Mouse (Mus musculus) small intestine, adult 2 months (tissue): Measurements from ENCODE around the gene Ankrd28.

Experiments
- CTCF ChIP-seq: fragments of 200-500 bp; IDR thresholded peaks from 2 replicates; pipeline ENCODE4 v1.5.1; 2012; ENCODE audit warnings: low read depth, mild to moderate bottlenecking, control low read depth, inconsistent platforms, low read length, moderate library complexity, mixed read lengths; ENCODE audit not compliant: insufficient replicate concordance, insufficient read length; ENCODE audit errors: extremely low read depth
- POLR2A ChIP-seq: fragments of 200-500 bp; IDR thresholded peaks from 2 replicates; pipeline ENCODE4 v1.6.1; 2012; ENCODE audit warnings: low read depth, mild to moderate bottlenecking, control low read depth, inconsistent platforms, low read length, moderate library complexity

DNA sequence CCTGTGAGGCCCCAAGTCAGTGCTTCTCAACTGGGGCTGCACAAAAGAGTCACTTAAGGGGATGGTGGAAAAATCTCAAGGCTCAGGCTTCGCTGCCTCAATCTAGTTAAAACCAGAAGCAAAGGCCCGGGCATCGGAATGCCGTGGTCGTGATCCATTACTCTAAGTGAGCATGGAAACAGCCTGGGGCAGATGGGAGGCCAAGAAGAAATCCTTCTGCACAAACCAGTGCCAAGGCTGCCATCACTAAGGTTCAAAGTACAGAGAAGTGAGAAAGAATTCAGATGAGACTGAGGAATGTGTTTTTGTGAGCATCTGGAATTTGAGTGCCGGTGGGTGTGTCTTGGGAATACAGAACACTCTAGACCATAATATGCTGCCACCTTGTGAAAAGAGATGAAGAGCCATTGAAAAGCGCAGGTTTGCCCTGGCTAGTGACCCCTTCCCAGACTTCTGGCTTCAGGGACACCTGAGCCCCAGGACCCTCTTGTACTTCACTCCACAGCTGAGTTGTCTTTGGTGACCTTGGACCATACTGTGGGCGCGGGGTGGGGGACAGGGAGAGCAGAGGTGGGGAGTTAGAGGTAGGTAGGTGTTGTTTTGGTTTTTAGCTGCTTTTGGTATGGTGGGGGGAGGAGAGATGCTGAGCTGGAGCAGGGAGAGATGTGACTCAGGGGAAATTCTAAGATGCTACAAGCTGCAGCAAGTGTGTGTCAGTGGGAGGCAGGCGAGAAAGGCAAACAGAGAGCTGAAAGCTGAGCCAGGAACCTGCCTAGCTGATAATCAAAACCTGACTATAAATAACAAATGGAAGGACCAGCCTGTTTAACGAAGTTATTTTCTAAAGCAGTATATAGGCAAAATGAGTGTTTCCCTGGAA lies 26.9 kb upstream of the Ankrd28 start:
- TF ChIP-seq CTCF (no peak), POLR2A (no peak)
